Mouse (Mus musculus): ENCODE measurements at regions not wholly inside any gene's neighbourhood (a gene's known extent, or its start where the extent isn't known, plus 50 kb on each side); places are given as distances from the start of the nearest gene placed in this dataset.
"Not testable (repeated sequence)": the region's sequence is repeated elsewhere in the genome, so short reads cannot be mapped to it uniquely, and the experiment has no call there.

DNA sequence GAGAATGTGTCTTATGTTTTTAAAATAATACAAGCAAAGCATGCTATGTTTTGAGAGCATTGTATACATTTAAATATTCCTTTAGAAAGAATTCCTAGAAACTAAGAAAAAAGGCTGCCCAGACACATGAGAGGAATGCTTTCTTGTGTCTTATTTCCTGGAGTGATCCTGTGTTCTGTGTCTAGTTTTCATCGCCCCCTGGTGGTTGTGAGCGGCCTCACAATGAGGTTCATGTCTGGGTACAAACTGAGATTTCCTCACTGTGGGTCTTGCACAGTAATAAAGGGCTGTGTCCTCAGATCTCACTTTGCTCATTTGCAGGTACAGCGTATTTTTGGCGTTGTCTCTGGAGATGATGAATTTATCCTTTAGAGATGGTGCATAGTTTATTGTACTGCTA is 404.3 kb downstream of the Adam6a start:
- TF ChIP-seq POLR2A (IDR thresholded peaks at IDR 0.05; ENCODE audit: borderline replicate concordance, insufficient read depth, low read length); CTCF (IDR thresholded peaks at IDR 0.05; ENCODE audit: borderline replicate concordance, insufficient read depth, low read depth, low read length): not testable (repeated sequence)

Measured in cerebellum, adult 2 months (tissue).